Mouse (Mus musculus) limb, embryonic 13.5 days (tissue): ENCODE measurements around the gene Coa4. TPM values are rescaled to one million over a fixed set of nuclear protein-coding genes. Genes with fewer than 3 reads are reported as not detected.

Experiments used
- ATAC-seq: fragments of 200-750 bp; cut with Nextera tagmentation; 2 replicates; pipeline ENCODE4 v1.8.0; 2017; ENCODE audit warnings: low read depth, moderate number of reproducible peaks, moderate TSS enrichment; ENCODE audit not compliant: low FRiP score
- H3K27ac ChIP-seq: fragments of 300-500 bp; sonication (generic); 2 replicates; pipeline ENCODE4 v1.5.1; 2015; ENCODE audit warnings: inconsistent platforms, mild to moderate bottlenecking, moderate library complexity
- H3K27me3 ChIP-seq: fragments of 300-500 bp; sonication (generic); 2 replicates; pipeline ENCODE4 v1.6.1; 2015; ENCODE audit warnings: mild to moderate bottlenecking, inconsistent platforms
- H3K36me3 ChIP-seq: fragments of 300-500 bp; sonication (generic); 2 replicates; pipeline ENCODE4 v1.6.1; 2015; ENCODE audit warnings: inconsistent platforms, mild to moderate bottlenecking, moderate library complexity
- H3K4me1 ChIP-seq: fragments of 300-500 bp; sonication (generic); 2 replicates; pipeline ENCODE4 v1.6.1; 2015; ENCODE audit warnings: inconsistent platforms
- H3K4me2 ChIP-seq: fragments of 300-500 bp; sonication (generic); replicated peaks from 2 replicates; pipeline ENCODE4 v1.6.1; 2015; ENCODE audit warnings: inconsistent platforms, mild to moderate bottlenecking, moderate library complexity
- H3K4me3 ChIP-seq: fragments of 300-500 bp; sonication (generic); 2 replicates; pipeline ENCODE4 v1.5.1; 2015; ENCODE audit warnings: moderate library complexity, mild to moderate bottlenecking, inconsistent platforms
- H3K9ac ChIP-seq: fragments of 300-500 bp; sonication (generic); 2 replicates; pipeline ENCODE4 v1.6.1; 2015; ENCODE audit warnings: mild to moderate bottlenecking, inconsistent platforms
- H3K9me3 ChIP-seq: fragments of 300-500 bp; sonication (generic); 2 replicates; pipeline ENCODE4 v1.6.1; 2016; ENCODE audit warnings: inconsistent platforms
- WGBS: fragments of 180-500 bp; shearing (Covaris S2); methylation state at CpG from one replicate; pipeline ENCODE4 v1.1.7; 2015; 5-methylcytosine and 5-hydroxymethylcytosine counted together
- polyA plus RNA-seq: library from polyadenylated mRNA; unstranded; fragments of >200 nt; fragmentation: Nextera tagmentation; extraction: Ambion mirVana; gene quantifications from 2 replicates; pipeline ENCODE4 v1.2.1, GENCODE M21; 2015

The Coa4 gene
- polyA plus RNA-seq, 1 experiment from 2014 or later: 18.5 TPM

- 82% methylated on average over 4 of the region's 4 CpGs for WGBS
- H3K27ac ChIP-seq: no peak overlapping the region
- H3K27me3 ChIP-seq: no peaks in the 10 kb centered on the region
- no peak overlapping the region for H3K4me3 ChIP-seq
- H3K4me1 ChIP-seq: no peaks in the 10 kb centered on the region
- ATAC-seq: no peak
- H3K36me3 ChIP-seq: peaks cover 16% of the 10 kb centered on the region
- no peak overlapping the region for H3K4me2 ChIP-seq
- H3K9me3 ChIP-seq: no peaks in the 10 kb centered on the region
- no peak overlapping the region for H3K9ac ChIP-seq
Measured at GRCm38 (mm10) chr7:100572704-100573103, 35.8 kb downstream of the Coa4 start.

GRCm38 (mm10) chr7:100578794-100579193 is 41.9 kb downstream of the Coa4 start:
- H3K4me1 ChIP-seq: peaks cover 3% of the 10 kb centered on the region
- no peaks in the 10 kb centered on the region for H3K9me3 ChIP-seq
- peaks cover 3% of the 10 kb centered on the region; the same call in 1 of the 2 replicates for H3K36me3 ChIP-seq
- no peak overlapping the region for H3K27ac ChIP-seq
- no peak overlapping the region for H3K4me2 ChIP-seq
- no peaks in the 10 kb centered on the region for H3K27me3 ChIP-seq
- no peak for ATAC-seq
- no peak overlapping the region for H3K4me3 ChIP-seq
- no peak overlapping the region for H3K9ac ChIP-seq
- WGBS: 89% methylated on average over 2 of the region's 2 CpGs

- peaks cover 3% of the 10 kb centered on the region for H3K4me1 ChIP-seq
- H3K9me3 ChIP-seq: no peaks in the 10 kb centered on the region
- H3K4me3 ChIP-seq: peak overlapping the region; percentile 59
- no peaks in the 10 kb centered on the region for H3K36me3 ChIP-seq
- no peak overlapping the region for H3K27ac ChIP-seq
- WGBS: 38% methylated on average over 7 of the region's 7 CpGs
- H3K9ac ChIP-seq: peak overlapping the region; percentile 84
- peak overlapping the region; percentile 74 for H3K4me2 ChIP-seq
- H3K27me3 ChIP-seq: no peaks in the 10 kb centered on the region
- ATAC-seq: no peak
Measured at GRCm38 (mm10) chr7:100582235-100582634, 45.4 kb downstream of the Coa4 start.

- WGBS: under 1% methylated on average over 31 of the region's 31 CpGs
- peak overlapping the region; percentile 85; the same call in 1 of the 2 replicates for H3K27ac ChIP-seq
Measured at GRCm38 (mm10) chr7:100582727-100583236, 45.9 kb downstream of the Coa4 start.

GRCm38 (mm10) chr7:100589816-100590215 is 52.9 kb downstream of the Coa4 start:
- H3K27ac ChIP-seq: no peak overlapping the region
- WGBS: 64% methylated on average over 1 of the region's 1 CpGs
- no peak overlapping the region for H3K4me3 ChIP-seq
- no peaks in the 10 kb centered on the region for H3K4me1 ChIP-seq
- no peaks in the 10 kb centered on the region for H3K9me3 ChIP-seq
- ATAC-seq: no peak
- no peaks in the 10 kb centered on the region for H3K36me3 ChIP-seq
- H3K27me3 ChIP-seq: no peaks in the 10 kb centered on the region
- H3K9ac ChIP-seq: no peak overlapping the region
- no peak overlapping the region for H3K4me2 ChIP-seq

More at GRCm38 (mm10) chr7:100582727-100583236, 45.9 kb downstream of the Coa4 start:
- Histone ChIP-seq H3K4me3 (peak overlapping the region; percentile 59), H3K27me3 (no peaks in the 10 kb centered on the region), H3K4me1 (peaks cover 3% of the 10 kb centered on the region), H3K4me2 (peak overlapping the region; percentile 74), H3K36me3 (no peaks in the 10 kb centered on the region), H3K9ac (peak overlapping the region; percentile 84), H3K9me3 (no peaks in the 10 kb centered on the region)
- peak; percentile 88 for ATAC-seq

Other genes starting within 250 kb of the Coa4 start
- gene C2cd3, start 164.8 kb upstream of the Coa4 start, polyA plus RNA-seq: 24.0 and 28.0 TPM in 2 replicates
- 50.8 and 53.6 TPM in 2 replicates for gene Ppme1, start 164.8 kb upstream of the Coa4 start, polyA plus RNA-seq
- 0.08 TPM in 1 of 2 replicates, not detected in the other for gene Ucp3, start 64.1 kb upstream of the Coa4 start, polyA plus RNA-seq
- 143 and 155 TPM in 2 replicates for gene Ucp2, start 43.7 kb upstream of the Coa4 start, polyA plus RNA-seq
- gene Dnajb13, start 22.1 kb upstream of the Coa4 start, polyA plus RNA-seq: 0.17 and 0.24 TPM in 2 replicates
- gene Rab6a, start 70.3 kb downstream of the Coa4 start, polyA plus RNA-seq: 98.1 and 98.7 TPM in 2 replicates
- 74.6 and 74.7 TPM in 2 replicates for gene Mrpl48, start 71.2 kb downstream of the Coa4 start, polyA plus RNA-seq
- 3.0 and 4.2 TPM in 2 replicates for gene Plekhb1, start 125.3 kb downstream of the Coa4 start, polyA plus RNA-seq
- gene Fam168a, start 169.6 kb downstream of the Coa4 start, polyA plus RNA-seq: 56.2 and 62.8 TPM in 2 replicates